Mouse (Mus musculus) MEL (cell line): ENCODE results near the gene Pknox2.

Experiments
- BHLHE40 ChIP-seq: IDR thresholded peaks from 2 replicates; pipeline ENCODE4 v1.6.1; 2012; ENCODE audit warnings: low read depth, mild to moderate bottlenecking, inconsistent platforms, low read length, improper control_type of control experiment, borderline replicate concordance
- CHD1 ChIP-seq: IDR thresholded peaks from 2 replicates; pipeline ENCODE4 v1.6.1; 2012; ENCODE audit warnings: low read depth, mild to moderate bottlenecking, inconsistent platforms, low read length, improper control_type of control experiment
- CTCF ChIP-seq, 3 experiments: IDR thresholded peaks in 2 of 3; conservative IDR thresholded peaks in 1 of 3; 2 replicates each; pipeline ENCODE4 v1.5.1; 2011 to 2012; ENCODE audit warnings: low read length in 3 of 3, low read depth in 2 of 3, mild to moderate bottlenecking in 2 of 3, improper control_type of control experiment in 1 of 3, inconsistent platforms in 1 of 3, mixed read lengths in 1 of 3, moderate library complexity in 1 of 3; ENCODE audit not compliant: control insufficient read depth in 1 of 3, insufficient read depth in 1 of 3, poor library complexity in 1 of 3, severe bottlenecking in 1 of 3
- ELF1 ChIP-seq: IDR thresholded peaks from 2 replicates; pipeline ENCODE4 v1.6.1; 2014; ENCODE audit warnings: low read depth, mild to moderate bottlenecking, inconsistent platforms, low read length, improper control_type of control experiment, moderate library complexity
- ETS1 ChIP-seq: IDR thresholded peaks from 2 replicates; pipeline ENCODE4 v1.6.1; 2012; ENCODE audit warnings: low read depth, mild to moderate bottlenecking, inconsistent platforms, low read length, improper control_type of control experiment, moderate library complexity
- GATA1 ChIP-seq: IDR thresholded peaks from 2 replicates; pipeline ENCODE4 v1.6.1; 2011; ENCODE audit warnings: low read depth, low read length, improper control_type of control experiment
- POLR2A ChIP-seq, 2 experiments: IDR thresholded peaks; 2 replicates each; pipeline ENCODE4 v1.6.1; 2011 to 2012; ENCODE audit warnings: low read length in 2 of 2, mild to moderate bottlenecking in 2 of 2, control low read depth in 1 of 2, improper control_type of control experiment in 1 of 2, low read depth in 1 of 2, moderate library complexity in 1 of 2; ENCODE audit not compliant: control insufficient read depth in 1 of 2, insufficient read depth in 1 of 2, poor library complexity in 1 of 2
- RAD21 ChIP-seq: IDR thresholded peaks from 2 replicates; pipeline ENCODE4 v1.6.1; 2011; ENCODE audit warnings: mild to moderate bottlenecking, low read depth, low read length, improper control_type of control experiment
- USF1 ChIP-seq: IDR thresholded peaks from 2 replicates; pipeline ENCODE4 v1.6.1; 2014; ENCODE audit warnings: low read depth, mild to moderate bottlenecking, inconsistent platforms, low read length, improper control_type of control experiment, moderate library complexity

- TF ChIP-seq RAD21 (no peak), ETS1 (no peak), ELF1 (no peak), CTCF (IDR thresholded peaks at IDR 0.05 in 2 of 3, conservative IDR thresholded peaks at IDR 0.05 in 1 of 3; ENCODE audit: control insufficient read depth in 1 of 3, insufficient read depth in 1 of 3, low read depth in 2 of 3, low read length in 3 of 3, poor library complexity in 1 of 3, severe bottlenecking in 1 of 3) (no peak), CHD1 (no peak), POLR2A (IDR thresholded peaks at IDR 0.05; ENCODE audit: control insufficient read depth in 1 of 2, insufficient read depth in 1 of 2, low read depth in 1 of 2, low read length in 2 of 2, poor library complexity in 1 of 2) (no peak), BHLHE40 (no peak), GATA1 (no peak), USF1 (no peak)
Measured at GRCm38 (mm10) chr9:36893413-36893990, 253.7 kb downstream of the Pknox2 start.
